Mouse (Mus musculus): ENCODE results near the gene Dusp10. TPM values are rescaled to one million over a fixed set of nuclear protein-coding genes. Genes with fewer than 3 reads are reported as not detected.

Dusp10 gene
- total RNA-seq, 2 experiments from 2014 or later, result 7.4 to 8.6 TPM

DNA sequence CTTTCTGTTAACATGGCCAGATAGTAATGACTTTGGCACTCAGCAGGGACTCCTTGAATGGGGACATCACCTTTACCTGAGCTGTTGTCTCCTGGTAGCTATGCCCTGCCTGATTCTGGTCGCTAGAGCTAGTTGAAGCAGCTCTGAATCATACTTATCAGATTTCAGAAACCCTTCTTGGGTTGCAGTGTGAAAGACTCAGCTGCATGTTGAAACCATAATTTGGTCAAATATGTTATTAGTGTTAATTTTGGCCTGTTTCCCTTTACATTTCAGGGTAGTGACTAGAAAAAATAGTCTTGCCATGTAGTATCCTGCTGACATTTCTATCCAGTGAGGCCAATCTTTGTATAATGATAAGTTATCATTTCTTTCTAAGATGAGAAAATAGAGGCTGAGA, 38.2 kb downstream of the Dusp10 start:
- DNase-seq (ENCODE audit: low spot score), result no peak
- intact Hi-C loops (cut with DNase I), result no loop called here

DNA sequence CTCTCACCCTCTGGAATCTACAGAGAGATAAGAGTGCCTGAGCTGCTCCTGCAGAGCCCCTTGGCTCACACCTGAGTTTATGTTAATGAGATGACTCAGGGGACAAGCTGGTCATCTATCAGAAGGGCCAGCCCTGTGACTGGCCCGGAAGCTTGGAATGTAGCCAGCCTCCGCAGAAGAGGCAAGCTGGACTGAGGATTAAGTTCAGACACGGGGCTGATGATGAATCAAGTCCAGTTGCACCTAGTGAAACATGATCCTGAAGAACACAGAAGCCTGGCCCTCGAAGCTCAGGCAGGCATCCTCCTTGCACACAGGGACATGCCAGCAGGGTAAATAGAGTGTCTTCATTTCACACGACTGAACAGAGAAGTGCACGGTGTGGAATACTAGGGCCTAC, 38.7 kb downstream of the Dusp10 start:
- intact Hi-C loops (cut with DNase I), result no loop called here

DNA sequence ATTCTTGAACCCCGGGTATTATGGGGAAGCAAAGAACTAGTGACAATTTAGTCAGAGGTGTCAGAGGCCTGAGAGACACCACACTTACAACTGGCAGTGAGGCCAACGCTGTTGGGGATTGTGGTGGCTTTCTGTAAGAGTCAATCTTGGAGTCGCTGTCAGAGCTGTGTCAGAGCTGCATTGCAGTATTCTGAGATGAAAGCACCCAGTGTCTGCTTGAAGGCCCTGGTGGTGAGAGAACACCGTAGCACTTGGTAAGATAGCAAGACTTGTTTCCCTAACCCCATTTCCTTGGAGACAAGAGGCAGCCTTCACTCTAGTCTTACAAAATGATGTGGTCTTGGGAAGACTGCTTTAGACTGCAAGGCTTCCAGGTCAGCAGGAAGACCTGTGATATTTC, 39.2 kb downstream of the Dusp10 start:
- no peak for DNase-seq (ENCODE audit: low spot score)

More for the DNA sequence above, 38.7 kb downstream of the Dusp10 start:
- no peak for DNase-seq (ENCODE audit: low spot score)

DNA sequence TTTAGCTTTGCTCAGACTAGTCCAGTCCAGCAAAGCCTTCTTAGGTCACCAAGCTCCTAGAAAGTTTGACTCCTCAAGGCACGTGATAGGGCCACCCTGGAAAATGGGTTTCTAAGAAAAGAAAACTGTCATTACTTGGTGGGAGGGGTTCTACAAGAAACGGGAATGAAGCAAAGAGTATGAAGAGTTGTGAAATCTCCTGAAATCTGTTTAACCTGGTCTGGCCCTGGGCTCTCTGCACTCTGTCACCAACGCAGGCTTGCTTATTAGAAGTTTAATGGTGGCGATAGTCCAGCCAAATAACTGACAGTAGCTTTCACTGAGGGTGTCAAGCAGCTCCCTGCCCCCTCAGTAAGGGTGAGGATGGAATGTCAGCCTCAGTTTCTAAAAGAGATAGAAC, 40.0 kb downstream of the Dusp10 start:
- no peak for DNase-seq (ENCODE audit: low spot score)
- intact Hi-C loops (cut with DNase I), result no loop called here

More for the DNA sequence above, 39.2 kb downstream of the Dusp10 start:
- intact Hi-C loops (cut with DNase I), result no loop called here

DNA sequence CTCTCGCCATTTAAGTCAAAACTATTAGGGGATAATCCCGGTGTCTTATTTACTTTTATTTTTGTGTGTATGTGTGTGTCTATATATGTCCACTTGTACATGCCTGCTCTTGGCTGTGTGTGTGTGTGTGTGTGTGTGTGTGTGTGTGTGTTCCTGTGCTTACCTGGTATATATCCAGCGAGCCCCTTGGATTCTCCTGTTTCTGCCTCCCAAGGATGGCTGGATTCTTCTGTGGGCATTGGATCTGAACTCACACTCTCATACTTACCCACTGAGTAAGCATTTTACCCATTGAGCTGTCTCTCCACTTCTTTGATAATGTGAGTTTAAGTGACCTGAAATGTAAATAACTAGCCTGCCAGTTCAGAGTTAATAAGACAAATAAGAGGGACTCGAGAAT, 40.6 kb downstream of the Dusp10 start:
- intact Hi-C loops (cut with DNase I), result no loop called here
- no peak for DNase-seq (ENCODE audit: low spot score)

DNA sequence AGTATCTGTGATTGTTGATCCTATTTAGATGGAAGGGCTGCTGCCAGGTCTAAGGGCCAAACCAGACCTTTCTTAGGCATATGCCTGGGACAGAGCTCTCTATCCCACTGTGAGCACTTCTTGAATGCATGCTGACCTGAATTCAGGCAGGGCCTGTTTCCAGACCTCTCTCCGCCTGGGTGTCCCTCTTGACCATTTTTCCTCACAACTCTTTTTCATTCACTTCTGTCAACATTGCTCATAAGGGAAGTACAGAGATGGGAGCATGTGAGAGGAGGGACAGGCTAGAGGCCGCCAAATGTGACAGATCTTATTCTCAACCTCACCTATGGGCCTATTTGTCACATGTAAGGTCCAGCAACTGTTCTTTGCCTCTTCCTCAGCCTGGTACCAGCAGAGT, 41.1 kb downstream of the Dusp10 start:
- intact Hi-C loops (cut with DNase I), result no loop called here
- DNase-seq (ENCODE audit: low spot score), result no peak

DNA sequence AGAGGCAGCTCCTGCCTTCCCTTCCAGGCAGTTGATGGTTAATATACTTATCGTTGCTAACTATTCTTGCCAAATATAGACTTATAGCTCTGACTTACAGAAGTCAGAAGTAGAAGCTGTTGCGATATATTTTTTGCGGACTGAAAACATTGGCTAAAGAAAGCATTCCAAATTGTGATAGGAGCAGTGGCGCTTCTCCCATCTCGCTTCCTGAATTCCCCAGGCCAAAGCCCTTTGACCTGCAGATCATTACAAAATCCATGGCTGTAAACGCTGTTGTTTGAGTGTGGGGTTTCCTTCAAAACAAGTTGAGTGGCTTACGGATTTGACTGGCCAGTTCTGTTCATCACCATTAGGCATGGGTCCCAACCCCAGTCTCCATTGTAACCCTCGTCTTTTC, 45.1 kb downstream of the Dusp10 start:
- intact Hi-C loops (cut with DNase I), result no loop called here
- DNase-seq (ENCODE audit: low spot score), result no peak

DNA sequence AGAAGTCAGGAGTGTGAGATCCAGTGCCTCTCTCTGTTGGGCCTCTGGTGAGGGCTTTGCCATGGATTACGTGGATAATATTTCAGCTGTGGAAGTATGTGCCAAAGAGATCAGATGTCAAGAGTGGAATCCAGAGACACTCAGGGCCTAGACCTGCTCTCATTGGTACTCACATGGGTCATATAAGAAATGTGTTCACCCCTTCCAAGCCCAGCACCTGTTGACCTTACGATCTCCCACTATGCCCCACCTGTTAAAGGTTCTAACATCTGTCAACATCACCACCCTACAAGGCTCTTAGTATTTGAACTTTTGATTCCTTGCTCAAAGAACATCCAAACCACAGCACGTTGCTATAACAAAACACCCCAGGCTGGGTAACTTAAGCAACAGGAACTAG, 46.7 kb downstream of the Dusp10 start:
- intact Hi-C loops (cut with DNase I), result no loop called here
- no peak for DNase-seq (ENCODE audit: low spot score)

DNA sequence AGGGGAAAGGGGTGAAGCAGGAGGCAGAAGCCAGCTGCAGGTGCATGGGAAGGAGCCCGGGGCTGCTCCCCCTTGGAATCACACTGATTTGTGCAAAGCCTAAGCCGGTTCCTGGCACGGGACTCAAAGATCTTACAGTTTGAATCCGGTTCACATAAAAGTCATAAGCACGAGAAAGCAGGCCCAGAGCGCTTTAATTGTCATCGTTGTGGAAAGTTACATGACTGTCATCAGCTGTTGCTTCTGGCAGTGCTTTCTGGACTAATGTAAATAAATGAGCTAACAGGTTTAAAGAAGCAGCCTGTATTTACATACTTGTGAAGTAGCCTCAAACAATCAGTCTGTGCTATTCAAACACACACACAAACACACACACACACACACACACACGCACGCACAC, 47.3 kb downstream of the Dusp10 start:
- intact Hi-C loops (cut with DNase I), result no loop called here
- DNase-seq (ENCODE audit: low spot score), result no peak

DNA sequence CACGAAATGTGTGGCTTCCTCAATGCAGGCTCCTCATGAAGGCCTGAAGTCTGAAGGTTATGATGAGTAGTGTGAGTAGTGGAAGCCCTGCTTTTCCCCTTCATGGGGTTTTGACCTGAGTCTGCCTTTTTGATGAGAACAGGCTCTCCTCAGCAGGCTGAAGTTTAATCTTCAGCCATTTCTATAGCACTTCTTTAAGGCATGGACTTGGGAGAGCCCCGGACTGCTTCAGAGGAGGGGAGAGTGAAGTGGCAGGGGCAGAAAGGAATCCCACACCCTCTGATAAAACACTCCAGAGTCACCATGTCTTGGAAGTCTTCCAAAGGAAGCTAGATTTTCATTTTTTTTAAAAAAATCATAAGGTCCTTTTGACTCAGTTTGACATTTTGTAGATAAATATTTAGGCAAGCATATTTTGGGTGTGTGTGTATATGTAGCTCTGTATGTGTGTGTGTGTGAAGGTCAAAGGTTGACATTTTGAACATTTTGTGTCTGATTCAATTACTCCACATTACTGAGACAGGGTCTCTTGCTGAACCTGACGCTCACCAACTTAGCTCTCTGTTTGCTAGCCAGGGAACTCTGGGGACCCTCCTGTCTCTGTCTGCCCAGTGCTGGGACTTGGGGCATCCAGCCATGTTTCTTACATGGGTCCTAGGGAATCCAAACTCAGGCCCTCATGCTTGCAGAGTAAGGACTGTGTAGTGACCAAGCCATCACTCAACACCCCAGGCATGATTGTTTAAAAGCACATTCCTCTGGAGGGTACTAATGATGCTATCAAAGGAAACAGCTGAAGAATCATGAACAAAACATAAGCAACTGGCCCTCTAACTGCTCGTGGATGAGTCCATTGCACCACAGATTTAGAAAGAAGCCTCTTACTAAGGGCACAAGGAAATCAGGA, 48.0 kb downstream of the Dusp10 start:
- intact Hi-C loops (cut with DNase I), result no loop called here
- no peak for DNase-seq (ENCODE audit: low spot score)

DNA sequence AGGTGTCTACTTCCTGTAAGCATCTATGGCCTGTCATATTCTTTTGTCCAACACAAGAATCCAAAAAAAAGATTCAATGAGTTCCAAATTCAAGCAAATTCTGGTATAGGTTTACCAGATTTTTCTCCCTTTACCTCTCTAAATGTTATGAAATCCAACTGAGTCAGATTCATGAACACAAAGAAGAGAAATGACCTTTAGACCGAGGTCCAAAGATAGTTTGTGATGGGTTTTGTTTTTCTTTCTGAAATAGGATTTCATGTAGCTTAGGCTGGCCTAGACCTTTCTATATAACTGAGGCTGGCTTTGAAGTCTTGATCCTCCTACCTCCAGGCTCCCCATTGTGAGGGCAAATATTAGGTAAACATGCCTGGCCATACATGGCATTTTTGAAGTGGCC, 48.8 kb downstream of the Dusp10 start:
- intact Hi-C loops (cut with DNase I), result no loop called here
- DNase-seq (ENCODE audit: low spot score), result no peak

DNA sequence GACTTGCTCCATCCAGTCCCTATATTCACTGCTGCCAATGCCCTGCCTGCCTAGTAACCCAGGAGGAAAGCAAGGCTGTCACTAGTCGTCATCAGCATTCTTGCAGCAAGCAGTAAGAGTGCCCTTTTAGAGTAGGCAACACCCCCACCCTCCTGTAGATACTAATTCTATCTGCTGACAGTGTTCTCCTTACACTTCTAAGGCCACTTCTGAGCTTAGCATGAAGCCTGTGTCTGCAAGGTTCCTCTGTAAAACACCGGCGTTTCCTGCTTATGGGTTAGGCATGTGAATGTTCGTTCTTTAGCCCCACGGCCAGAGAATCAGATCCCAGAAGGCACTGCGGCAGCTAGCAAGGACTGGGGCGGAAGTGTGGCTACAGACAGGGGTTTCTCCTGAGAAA, 51.2 kb downstream of the Dusp10 start:
- no peak for DNase-seq (ENCODE audit: low spot score)
- intact Hi-C loops (cut with DNase I), result no loop called here

DNA sequence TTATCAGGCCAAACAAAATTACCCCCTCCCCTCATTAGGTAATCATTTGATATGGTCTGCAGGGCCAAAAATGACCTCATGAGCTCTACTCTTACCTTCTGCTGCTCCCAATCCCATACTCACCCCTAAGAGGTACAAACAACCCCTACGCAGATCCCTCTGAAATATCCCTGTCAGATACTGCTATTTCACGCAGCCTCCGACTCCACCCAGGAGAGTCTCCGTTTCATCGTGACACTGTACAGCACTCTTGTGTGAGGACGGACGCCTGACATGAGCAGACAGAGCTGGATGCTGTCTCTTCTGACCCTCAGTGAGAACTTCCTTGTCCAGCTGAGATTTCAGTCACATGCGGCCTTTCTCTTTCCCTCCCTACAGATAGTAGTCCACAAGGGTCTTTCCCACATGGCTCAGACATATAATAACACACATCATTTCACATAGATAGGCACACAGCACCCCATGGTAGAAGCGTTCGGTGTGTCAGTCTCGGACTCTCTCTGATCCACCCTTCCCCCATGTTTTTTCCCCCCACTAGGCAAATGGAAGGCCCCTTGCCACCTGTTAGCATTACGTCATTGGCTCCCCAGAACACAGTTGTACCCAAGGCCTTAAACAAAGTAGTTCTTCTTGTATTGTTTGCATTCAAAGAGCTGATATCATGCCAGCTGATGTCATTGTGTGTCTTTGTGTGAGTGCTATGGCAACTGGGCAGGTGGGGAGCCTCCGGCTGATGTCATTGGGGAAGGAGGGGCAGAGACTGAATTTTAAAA, 52.7 kb downstream of the Dusp10 start:
- DNase-seq (ENCODE audit: low spot score), result no peak
- intact Hi-C loops (cut with DNase I), result no loop called here

DNA sequence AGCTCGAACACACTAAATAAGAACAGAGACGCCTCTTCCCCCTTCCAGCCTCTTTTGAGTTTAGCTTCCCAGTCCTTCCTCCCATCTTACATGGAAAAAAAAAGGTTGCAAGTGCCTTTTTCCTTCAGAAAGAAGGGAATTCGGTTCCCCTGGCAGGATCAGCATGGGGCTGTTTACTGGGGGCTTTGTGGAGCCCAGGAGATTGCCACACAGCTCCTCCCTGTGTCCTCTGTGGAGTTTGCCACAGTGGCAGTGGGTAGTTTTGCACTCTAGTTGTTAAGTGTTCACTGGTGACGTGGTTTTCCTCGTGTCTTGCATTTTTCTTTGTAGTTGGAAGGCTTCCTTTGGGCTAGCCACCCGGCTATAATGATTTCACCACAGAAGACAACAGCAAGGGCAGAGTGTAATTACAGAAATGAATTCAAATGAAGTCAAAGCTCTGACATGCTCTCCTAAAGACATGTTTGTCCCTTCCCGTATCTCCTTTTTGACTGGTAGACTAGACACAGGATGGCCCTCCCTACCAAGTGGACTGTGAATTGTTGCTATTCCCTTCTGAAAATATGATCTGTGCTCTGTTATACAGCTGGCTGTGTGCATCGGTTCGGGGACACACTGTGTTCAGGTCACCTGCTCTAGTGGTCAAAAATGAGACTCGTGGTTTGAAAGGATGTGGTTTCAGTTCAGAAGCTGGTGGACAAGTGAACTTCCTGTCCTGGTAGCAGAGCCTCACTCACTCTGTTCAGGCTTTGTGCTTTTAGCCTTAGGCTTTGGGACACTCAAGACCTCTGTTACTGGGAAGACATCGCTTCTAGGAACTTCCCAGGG, 53.6 kb downstream of the Dusp10 start:
- DNase-seq (ENCODE audit: low spot score), result no peak
- intact Hi-C loops (cut with DNase I), result no loop called here

DNA sequence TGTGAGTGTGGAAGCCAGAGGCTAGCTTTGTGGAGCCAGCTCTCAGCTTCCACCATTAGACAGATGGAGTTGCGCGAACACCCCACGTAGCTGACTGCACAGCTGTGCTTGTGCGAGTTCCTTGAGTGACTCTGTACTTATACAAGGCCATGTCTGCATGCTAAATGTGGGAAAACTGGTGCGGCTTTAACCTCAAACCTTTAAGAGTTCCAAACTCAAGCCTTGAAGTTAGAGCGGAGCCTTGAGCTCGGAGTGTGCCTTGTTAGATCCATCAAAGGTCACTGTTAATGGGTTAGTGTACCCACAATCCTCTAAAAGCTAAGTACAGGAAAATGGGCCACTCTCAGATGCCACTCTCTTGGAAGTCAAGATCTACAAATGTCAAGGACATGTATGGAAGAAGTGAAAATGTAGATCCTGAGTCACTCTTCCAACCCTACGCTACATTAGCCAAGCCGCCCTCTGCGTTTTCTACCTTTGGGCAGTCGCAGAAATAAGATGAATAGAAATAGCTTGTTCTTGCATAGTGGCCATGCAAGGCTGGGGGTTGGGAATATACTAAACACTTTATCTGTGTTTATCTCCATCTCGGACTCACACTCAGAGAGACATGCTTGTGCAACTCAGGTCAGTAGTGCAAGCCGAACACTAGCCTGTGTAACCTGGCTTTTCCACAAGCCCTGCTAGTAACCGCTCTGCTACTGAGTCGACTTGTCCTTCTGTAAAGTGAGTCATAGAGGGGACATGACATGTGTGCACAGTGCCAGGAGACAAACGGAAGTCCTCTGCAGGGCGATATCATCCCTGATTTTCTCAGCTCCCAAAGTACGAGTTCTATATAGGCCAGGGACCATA, 54.8 kb downstream of the Dusp10 start:
- no peak for DNase-seq (ENCODE audit: low spot score)
- intact Hi-C loops (cut with DNase I), result no loop called here

DNA sequence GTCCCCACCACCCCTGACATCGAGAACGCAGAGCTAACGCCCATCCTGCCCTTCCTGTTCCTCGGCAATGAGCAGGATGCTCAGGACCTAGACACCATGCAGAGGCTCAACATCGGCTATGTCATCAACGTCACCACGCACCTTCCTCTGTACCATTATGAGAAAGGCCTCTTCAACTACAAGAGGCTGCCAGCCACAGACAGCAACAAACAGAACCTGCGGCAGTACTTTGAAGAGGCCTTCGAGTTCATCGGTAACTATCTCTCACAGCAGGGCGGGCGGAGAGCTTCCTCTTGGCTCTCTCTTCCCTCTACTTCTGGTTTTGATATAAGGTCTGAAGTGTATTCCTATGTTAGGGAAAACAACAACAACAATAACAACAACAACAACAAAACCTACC, 55.9 kb downstream of the Dusp10 start:
- intact Hi-C loops (cut with DNase I), result no loop called here
- no peak for DNase-seq (ENCODE audit: low spot score)

DNA sequence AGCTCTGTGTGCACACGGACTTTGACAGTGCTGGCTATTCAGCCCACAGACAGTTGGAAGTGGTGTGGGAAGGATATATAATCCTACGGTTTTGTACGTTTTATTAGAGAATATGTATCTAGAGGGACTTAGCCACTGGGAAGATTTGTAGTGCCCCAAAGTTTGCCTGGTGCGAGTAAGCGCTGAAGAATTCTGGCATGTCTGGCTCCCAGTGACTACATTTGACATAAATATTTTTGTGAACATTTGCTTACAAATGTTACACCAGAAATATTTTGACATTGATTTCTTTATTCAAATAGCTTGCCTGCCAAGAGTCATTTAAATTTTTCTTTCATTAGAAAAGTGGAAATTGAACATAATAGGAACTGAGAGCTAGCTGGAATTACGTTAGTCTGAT, 63.0 kb downstream of the Dusp10 start:
- DNase-seq (ENCODE audit: low spot score), result no peak
- intact Hi-C loops (cut with DNase I), result no loop called here

DNA sequence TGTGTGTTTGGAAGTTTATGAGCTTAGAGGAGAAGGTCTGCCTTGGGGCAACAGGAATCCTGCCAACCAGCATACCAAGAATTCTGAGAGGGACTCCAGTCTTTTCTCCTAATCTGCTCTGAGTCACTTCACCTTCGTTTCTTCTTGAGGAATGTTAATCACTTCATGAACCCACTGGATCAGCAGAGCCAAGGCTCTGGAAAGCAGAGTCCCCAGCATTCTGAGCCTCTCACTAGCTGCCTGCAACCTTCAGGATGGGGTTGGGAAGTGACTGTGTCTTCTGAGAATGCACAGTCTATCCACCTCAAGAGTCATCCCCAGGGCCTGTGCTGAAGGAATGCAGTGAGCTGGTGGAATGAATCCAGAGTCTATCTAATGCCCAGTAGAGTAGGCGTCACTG, 63.7 kb downstream of the Dusp10 start:
- intact Hi-C loops (cut with DNase I), result no loop called here
- no peak for DNase-seq (ENCODE audit: low spot score)

DNA sequence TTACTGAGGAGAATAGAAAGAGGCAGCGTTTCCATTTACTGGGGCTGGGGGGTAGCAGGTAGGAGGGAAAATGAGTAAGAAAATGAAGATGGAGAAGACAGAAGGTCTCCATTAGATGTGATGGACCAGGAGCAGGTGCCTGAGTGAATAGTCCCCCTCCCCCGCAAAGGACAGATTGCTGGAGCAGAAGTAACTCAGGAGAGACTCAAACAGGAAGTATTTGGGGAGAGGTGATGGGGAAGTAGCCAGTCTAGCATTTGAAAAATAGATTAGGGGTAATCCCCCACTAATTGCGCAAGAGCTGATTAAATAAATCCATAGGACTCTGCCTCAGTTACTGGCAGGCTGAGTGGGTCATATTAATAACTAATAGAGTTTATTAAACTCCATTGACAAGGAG, 66.2 kb downstream of the Dusp10 start:
- intact Hi-C loops (cut with DNase I), result no loop called here
- no peak for DNase-seq (ENCODE audit: low spot score)

DNA sequence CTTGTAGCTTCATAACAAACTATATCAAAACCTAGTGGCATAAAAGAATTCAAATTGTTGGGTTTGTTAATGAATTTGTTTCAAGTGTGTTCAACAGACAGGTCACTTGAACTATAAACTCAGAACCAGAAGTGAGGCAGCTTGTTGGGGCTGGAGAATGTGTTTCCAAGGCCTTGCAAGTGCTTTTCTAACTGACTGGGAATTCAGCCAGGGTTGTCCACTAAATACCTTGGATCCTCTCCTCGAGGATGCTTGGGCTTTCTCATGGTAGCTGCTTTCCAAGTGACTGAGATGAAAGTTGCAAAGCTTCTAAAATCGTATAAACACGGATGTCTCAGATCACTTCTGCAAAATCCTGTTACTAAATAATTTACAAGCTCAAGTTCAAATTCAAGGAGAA, 69.6 kb downstream of the Dusp10 start:
- intact Hi-C loops (cut with DNase I), result no loop called here
- no peak for DNase-seq (ENCODE audit: low spot score)

Measured in heart, postnatal 25 days (tissue).